Mouse (Mus musculus): ENCODE measurements around the gene 4933424G06Rik.
A peak's percentile ranks its signal among the peaks of the same experiment; 100 is the strongest.

Gene 4933424G06Rik

GRCm38 (mm10) chr1:36768786-36769185 lies 58.8 kb downstream of the 4933424G06Rik start:
- DNase-seq (ENCODE audit: low spot score in 2 of 2) = no peak

- DNase-seq (ENCODE audit: low spot score in 2 of 2) = no peak
Observed at GRCm38 (mm10) chr1:36769951-36770350, 60.0 kb downstream of the 4933424G06Rik start.

GRCm38 (mm10) chr1:36770998-36771397 lies 61.0 kb downstream of the 4933424G06Rik start:
- DNase-seq (ENCODE audit: low spot score in 2 of 2) = no peak

- no peak for DNase-seq (ENCODE audit: low spot score in 2 of 2)
Observed at GRCm38 (mm10) chr1:36772198-36772934, 62.4 kb downstream of the 4933424G06Rik start.

GRCm38 (mm10) chr1:36780793-36781192 lies 70.8 kb downstream of the 4933424G06Rik start:
- DNase-seq (ENCODE audit: low spot score in 2 of 2) = no peak

- DNase-seq (ENCODE audit: low spot score in 2 of 2) = no peak
Observed at GRCm38 (mm10) chr1:36782476-36782875, 72.5 kb downstream of the 4933424G06Rik start.

- peak; percentile 53 to 66 for DNase-seq (ENCODE audit: low spot score in 2 of 2)
Observed at GRCm38 (mm10) chr1:36784365-36785134, 74.6 kb downstream of the 4933424G06Rik start.

GRCm38 (mm10) chr1:36785238-36785641 lies 75.3 kb downstream of the 4933424G06Rik start:
- DNase-seq (ENCODE audit: low spot score in 2 of 2) = peak in 1 of 2 experiments; percentile 12

- no peak for DNase-seq (ENCODE audit: low spot score in 2 of 2)
Observed at GRCm38 (mm10) chr1:36786377-36786776, 76.4 kb downstream of the 4933424G06Rik start.

- no peak for DNase-seq (ENCODE audit: low spot score in 2 of 2)
Observed at GRCm38 (mm10) chr1:36789416-36789815, 79.5 kb downstream of the 4933424G06Rik start.

GRCm38 (mm10) chr1:36796711-36797110 lies 86.8 kb downstream of the 4933424G06Rik start:
- no peak for DNase-seq (ENCODE audit: low spot score in 2 of 2)

- no peak for DNase-seq (ENCODE audit: low spot score in 2 of 2)
Observed at GRCm38 (mm10) chr1:36797481-36797880, 87.5 kb downstream of the 4933424G06Rik start.

- no peak for DNase-seq (ENCODE audit: low spot score in 2 of 2)
Observed at GRCm38 (mm10) chr1:36800379-36801011, 90.5 kb downstream of the 4933424G06Rik start.

GRCm38 (mm10) chr1:36804259-36804658 lies 94.3 kb downstream of the 4933424G06Rik start:
- no peak for DNase-seq (ENCODE audit: low spot score in 2 of 2)

GRCm38 (mm10) chr1:36804833-36805232 lies 94.9 kb downstream of the 4933424G06Rik start:
- DNase-seq (ENCODE audit: low spot score in 2 of 2) = no peak

- no peak for DNase-seq (ENCODE audit: low spot score in 2 of 2)
Observed at GRCm38 (mm10) chr1:36806181-36806905, 96.4 kb downstream of the 4933424G06Rik start.

- DNase-seq (ENCODE audit: low spot score in 2 of 2) = no peak
Observed at GRCm38 (mm10) chr1:36807086-36807485, 97.1 kb downstream of the 4933424G06Rik start.

Data from urinary bladder, adult 18-20 months (tissue).